Mouse (Mus musculus) G1E (cell line): ENCODE data around the gene Cmbl.

Experiments used
- CTCF ChIP-seq: IDR thresholded peaks from 2 replicates; pipeline ENCODE4 v1.5.1; 2012; ENCODE audit warnings: low read depth, low read length, inconsistent platforms, mixed read lengths
- GATA1 ChIP-seq: IDR thresholded peaks from 2 replicates; pipeline ENCODE4 v1.6.1; 2012; ENCODE audit warnings: borderline replicate concordance, low read length, inconsistent platforms, mixed read lengths
- GATA2 ChIP-seq: IDR thresholded peaks from 2 replicates; pipeline ENCODE4 v1.6.1; 2012; ENCODE audit warnings: low read depth, low read length, inconsistent platforms, borderline replicate concordance
- POLR2AphosphoS5 ChIP-seq: IDR thresholded peaks from 2 replicates; pipeline ENCODE4 v1.6.1; 2012; ENCODE audit warnings: low read depth, low read length, inconsistent platforms; ENCODE audit not compliant: insufficient replicate concordance
- TAL1 ChIP-seq: conservative IDR thresholded peaks from 2 replicates; pipeline ENCODE4 v1.6.1; 2012; ENCODE audit warnings: low read depth, low read length, inconsistent platforms, mixed read lengths

GRCm38 (mm10) chr15:31536051-31536737, 29.0 kb upstream of the Cmbl start:
- TF ChIP-seq POLR2AphosphoS5 (no peak), CTCF (no peak), GATA1 (no peak), TAL1 (no peak), GATA2 (no peak)
